Mouse (Mus musculus) cerebellum, adult (tissue): ENCODE results near the gene Rep15.

Experiments used
- ATAC-seq: cut with Nextera tagmentation; 2 replicates; pipeline ENCODE4 v1.9.2; 2017; ENCODE audit warnings: mild to moderate bottlenecking, moderate library complexity, mixed read lengths; ENCODE audit not compliant: insufficient number of reproducible peaks, low FRiP score, low TSS enrichment

The Rep15 gene

GRCm38 (mm10) chr6:147028396-147028795 lies 4.0 kb upstream of the Rep15 start:
- no peak for ATAC-seq

DNA sequence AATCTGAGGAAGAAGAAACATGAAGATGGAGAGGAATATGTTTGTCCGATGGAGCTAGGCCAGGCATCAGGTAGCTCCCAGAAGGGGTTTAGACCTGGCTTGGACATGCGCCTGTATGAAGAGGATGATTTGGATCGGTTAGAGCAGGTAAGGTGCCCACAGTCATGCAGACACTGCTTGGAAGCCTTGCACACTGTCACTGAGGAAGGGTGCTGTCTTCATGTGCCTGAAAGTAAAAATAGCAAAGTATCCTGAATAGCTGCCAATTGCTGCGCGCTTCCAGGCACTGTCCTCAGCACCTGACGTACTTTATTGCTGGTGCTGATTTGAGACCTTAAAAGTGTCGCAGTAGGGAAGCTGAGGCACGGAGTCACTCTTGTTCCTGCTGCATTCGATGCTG lies 2.8 kb upstream of the Rep15 start:
- ATAC-seq = peak; percentile 56

DNA sequence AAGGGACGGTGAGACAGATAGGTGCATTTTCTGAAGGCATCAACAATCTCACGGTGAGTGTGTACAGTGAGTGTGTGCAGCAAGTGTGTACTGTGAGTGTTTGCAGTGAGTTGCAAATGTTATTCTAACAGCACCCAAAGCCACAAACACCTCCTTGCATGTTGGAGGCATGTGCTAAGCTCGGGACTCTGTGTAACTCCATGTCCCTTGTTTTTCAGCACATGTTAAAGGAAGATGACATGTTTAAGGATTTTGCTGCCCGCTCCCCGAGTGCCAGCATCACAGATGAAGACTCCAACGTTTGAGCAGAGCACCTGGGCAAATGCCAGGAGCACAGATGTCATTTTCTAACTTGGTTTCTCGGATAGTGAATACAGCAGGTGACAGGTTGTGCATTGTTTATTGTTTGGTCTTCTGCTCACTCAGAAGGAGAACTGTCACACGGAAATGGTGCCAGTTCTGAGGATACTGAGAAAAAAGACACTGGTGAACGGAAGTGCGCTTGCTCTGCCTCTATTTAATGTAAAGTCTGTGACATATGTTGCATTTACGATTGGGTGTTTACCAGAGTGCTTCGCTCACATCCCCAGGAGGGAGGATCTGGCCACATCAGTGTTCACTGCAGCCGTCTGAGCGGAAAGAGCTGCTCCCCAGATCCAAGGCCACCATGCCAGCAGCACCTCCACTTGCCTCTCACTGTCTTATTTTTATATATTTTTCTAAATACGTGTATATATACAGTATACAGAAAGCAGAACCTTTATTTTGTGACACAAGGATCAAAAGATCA lies 2.1 kb upstream of the Rep15 start:
- ATAC-seq = peak; percentile 48

DNA sequence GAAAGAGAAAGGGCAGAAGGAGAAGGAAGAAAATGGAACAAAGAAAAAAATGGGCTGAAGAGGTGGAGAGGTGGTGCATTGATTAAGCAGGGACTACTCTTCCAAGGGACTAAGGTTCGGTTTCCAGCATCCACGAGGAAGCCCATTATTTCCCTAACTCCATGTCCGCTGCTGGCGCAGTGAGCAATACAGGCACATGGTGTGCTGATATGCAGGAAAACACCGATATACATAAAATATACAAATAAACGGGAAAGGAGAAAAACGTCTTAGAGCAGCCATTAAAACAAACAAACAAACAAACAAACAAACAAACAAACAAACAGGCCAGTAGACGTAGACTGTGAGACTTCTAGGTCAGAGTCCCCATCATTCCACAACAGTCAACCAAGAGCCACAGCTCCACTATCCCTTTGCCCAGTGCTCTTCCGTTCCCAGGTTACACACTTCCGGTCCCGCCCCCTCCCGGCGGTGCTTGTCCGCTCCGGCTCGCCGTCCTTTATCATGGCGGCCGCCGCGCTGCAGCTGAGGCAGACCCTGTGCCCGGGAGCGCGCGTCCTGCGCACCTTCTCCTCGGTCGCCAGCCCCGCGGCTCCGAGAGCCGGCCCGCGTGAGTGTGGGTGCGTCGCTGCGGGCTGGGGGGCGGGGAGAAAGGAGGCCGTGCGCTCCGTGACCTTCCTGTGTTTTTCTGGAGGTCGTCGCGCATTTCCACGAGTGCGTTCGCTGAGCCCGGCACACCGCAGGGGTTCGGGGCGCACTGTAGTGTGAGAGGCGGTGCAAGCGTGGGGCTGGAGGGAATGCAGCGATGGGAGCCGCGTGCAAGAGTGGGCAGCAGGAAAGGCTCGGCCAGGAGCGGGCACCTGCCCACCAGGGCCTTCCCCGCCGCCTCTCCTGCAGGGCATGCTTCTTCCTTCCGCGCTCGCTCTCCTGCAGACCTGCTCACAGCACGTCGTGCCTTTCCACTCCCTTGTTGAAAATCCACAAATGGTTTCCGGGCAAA lies 10.2 kb downstream of the Rep15 start, which contains the start of gene Mrps35:
Gene Mrps35, plus strand, starts transcription at position 474 of the 1,000 bp plus-strand sequence.
- ATAC-seq = peak; percentile 98

GRCm38 (mm10) chr6:147043633-147044032 lies 11.2 kb downstream of the Rep15 start:
- ATAC-seq = no peak

- no peak for ATAC-seq
These were observed 16.9 kb downstream of the Rep15 start for GRCm38 (mm10) chr6:147049239-147049805.

DNA sequence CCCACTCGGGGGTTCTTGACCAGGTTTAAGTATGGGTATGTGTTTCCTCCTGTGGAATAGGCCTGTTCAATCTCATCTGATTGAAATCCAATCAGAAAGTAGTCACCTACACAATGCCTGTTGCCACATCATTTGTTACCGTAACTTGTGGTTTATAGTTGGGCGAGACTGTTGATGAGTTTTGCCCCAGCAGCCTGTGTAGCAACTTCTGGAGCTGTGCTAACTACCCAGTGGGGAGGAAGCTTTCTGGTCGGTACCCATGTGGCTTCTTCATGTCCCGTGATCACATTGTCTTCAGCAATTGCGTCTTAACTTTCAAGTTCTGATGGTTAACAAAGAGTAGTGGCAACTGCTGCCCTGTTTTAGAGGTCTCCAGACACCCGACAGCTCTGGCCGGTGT lies 19.3 kb downstream of the Rep15 start:
- no peak for ATAC-seq

- ATAC-seq = no peak
These were observed 20.1 kb downstream of the Rep15 start for GRCm38 (mm10) chr6:147052440-147052839.

DNA sequence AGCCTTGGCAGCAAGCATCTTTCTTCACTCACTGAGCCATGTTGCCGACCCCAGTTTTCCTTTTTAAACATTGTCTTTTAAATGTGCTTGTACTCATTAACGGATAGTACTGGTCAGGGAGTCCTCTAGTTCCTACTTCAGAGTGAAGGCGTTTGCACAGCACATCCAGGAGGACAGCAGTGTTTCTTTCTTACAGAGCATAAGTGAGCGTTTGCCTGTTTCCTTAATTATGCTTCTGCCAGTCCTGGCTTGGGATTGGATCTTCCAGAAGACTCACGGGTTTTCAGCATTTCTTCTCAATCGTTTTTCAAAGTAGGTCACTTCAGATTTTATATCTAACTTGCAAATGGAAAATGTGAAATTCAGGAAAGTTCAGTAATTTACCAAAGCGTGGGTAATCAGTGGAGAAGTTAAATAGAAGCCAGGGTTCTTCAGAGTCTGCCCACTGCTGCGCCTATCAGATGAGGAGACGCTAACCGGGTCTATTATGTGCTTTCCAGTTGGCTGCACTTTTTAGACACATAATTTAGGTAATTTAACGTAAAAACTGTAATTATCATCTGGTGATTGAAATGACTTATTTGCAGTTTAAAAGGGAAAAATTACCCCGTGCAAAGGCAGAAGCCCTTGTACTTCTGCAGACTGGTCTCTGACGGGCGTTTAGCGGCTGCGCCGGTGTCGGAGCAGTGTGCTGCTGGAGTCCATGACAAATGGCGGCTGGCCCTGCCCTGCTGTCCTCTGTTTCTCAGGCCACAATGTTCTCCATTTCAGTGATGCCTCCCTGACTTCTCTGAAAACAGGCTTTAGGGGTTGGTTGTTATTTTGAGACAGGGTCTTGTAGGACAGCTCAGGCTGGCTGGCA lies 21.6 kb downstream of the Rep15 start:
- no peak for ATAC-seq

GRCm38 (mm10) chr6:147055374-147055977 lies 23.1 kb downstream of the Rep15 start:
- ATAC-seq = no peak

DNA sequence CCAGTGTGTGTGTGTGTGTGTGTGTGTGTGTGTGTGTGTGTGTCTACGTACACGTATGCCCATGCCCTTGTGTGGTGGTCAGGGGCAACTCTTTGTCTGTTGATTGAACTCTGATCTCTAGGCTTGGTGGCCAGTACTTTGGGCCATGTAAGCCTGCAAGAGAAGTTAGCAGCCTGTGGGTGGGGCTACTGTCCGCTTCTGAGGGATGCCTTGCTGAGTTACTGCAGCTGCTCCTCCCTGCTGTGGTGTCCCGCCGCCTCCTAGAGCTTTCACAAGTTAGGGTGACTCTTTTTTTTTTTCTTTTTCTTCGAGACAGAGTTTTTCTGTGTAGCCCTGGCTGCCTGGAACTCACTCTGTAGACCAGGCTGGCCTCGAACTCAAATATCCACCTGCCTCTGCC lies 26.9 kb downstream of the Rep15 start:
- ATAC-seq = no peak

DNA sequence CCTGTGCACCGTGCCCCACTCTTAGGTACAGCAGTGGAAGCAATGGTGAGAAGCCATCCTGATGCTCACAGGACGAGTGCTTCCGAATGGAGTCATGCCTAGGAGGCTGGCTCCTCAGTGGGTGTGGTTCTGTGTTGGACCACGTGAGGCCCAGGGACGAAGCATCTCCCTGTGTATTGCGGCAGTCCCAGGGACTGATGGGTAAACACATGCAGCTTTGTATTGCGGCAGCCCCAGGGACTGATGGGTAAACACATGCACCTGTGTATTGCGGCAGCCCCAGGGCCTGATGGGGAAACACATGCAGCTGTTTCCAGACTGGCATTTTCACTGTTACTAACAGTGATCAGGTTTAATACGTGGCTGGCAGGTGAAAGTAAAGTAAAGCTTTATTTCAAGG lies 29.2 kb downstream of the Rep15 start:
- ATAC-seq = no peak

- no peak for ATAC-seq
These were observed 29.6 kb downstream of the Rep15 start for GRCm38 (mm10) chr6:147062034-147062433.

DNA sequence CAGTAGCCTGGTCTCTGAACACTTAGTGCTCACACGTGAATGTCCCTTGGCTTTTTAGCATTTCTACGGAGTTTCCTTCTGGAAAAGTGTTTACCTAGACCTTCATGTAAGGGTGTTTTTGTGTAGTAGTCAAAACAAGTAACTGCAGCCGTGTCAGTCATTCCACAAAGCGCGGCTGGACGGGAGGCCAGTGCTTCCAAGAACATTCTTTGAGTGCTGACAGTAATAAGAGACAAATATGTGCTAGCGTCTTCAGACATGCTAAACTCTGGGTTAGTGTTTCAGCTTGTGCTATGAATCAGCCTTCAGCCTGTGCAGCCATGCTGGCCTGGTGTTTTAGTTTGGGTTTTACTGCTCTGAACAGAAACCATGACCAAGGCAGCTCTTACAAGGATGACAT lies 30.3 kb downstream of the Rep15 start:
- ATAC-seq = no peak

DNA sequence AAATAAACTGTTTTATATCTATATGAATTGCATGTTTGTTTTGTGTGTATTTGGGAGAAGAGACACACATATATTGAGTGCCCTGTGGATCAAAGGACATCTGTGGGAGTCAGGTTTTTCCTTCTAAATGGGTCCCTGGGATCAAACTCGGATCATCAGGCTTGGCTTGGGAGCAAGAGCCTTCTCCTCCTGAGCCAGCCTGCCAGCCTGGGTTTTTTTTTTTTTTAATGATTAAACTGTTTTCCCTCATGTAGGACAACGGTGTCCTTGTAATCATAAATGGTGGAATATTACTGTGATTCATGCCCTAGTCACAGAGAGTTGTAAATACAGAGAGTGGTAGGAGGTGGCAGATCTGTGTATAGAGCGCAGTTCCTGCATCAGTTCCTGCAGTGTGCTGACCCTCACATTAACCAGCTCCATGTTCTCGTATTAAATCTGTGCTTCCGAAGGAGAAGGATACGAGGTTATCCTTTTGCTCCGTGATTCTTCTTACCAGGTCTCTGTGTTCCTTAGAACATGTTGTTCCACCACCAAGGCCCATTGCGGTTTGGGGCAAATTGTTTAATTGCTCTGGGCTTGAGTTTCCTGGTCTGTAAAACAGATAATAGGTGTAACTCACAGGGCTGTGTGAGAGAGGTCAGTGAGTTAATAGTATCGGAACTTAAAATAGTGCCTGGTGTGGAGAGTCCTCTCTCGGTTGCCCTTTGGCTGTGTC lies 32.0 kb downstream of the Rep15 start:
- no peak for ATAC-seq

DNA sequence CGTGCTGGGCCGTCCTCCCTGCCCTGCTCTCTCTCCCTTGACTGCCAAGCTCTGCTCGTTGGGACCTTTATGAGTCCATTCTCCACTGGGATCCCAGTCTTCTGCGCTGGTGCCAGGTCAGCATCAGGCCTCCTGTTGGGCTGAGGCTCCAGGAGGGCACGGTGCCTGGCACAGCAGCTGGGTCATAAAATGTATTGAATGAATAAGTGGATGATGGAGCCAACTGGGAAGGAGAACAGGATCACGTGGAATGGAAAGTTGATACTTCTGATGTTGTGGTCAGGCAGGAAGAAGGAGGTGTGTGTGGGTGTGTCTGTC lies 32.5 kb downstream of the Rep15 start:
- ATAC-seq = no peak

DNA sequence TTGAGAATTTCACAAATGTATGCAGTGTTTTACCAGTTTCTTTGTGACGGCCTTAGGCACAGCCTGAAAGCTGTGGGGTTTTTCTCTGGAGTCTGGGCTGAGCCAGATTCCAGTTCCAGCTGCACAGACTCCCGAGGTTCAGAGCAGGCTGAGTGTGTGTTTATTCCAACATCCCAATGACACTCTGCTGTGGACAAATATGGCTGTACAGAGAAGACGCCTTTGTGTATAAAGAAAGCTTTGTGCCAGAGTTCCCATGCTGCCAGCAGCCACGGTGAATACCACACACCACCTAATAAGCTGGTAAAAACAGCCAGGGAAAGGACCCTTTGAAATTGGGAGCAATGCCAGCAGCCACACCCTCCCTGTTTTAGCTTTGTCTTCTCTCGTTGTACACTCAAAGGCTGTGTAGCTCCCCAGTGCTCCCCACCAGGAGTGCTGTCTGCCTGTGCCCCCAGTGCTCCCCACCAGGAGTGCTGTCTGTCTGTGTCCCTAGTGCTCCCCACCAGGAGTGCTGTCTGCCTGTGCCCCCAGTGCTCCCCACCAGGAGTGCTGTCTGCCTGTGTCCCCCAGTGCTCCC lies 43.5 kb downstream of the Rep15 start:
- no peak for ATAC-seq

- no peak for ATAC-seq
These were observed 44.5 kb downstream of the Rep15 start for GRCm38 (mm10) chr6:147076878-147077277.

GRCm38 (mm10) chr6:147079919-147080318 lies 47.5 kb downstream of the Rep15 start:
- no peak for ATAC-seq
